Mouse (Mus musculus): Measurements from ENCODE around the gene Tmem107.

DNA sequence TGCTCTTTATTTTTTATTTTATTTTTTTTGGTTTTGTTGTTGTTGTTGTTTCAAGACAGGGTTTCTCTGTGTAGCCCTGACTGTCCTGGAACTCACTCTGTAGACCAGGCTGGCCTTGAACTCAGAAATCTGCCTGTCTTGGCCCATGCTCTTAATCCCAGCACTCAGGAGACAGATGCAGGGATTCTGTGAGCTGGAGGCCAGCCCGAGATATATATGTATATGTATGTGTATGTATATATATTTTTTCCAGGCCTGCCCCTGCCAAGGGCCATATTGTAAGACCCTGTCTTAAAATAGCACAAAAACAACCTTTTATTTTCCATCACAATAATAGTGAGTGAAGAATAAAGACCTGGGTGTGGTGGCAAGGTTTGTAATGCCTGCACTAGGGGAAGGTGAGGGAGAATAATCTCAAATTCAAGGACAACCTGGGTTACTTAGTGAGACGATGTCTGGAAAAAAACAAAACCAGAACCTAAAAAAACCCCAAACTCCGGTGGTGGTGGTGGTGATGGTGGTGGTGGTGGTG lies 5.1 kb upstream of the Tmem107 start:
- no peak for TF ChIP-seq CTCF (IDR thresholded peaks at IDR 0.05; ENCODE audit: low read depth, low read length)
- no peak for TF ChIP-seq TAL1 (conservative IDR thresholded peaks at IDR 0.05; ENCODE audit: low read depth, low read length)
- TF ChIP-seq POLR2AphosphoS5 (IDR thresholded peaks at IDR 0.05; ENCODE audit: insufficient replicate concordance, low read depth, low read length) = no peak
- no peak for TF ChIP-seq GATA1 (IDR thresholded peaks at IDR 0.05; ENCODE audit: borderline replicate concordance, low read length)
- TF ChIP-seq GATA2 (IDR thresholded peaks at IDR 0.05; ENCODE audit: borderline replicate concordance, low read depth, low read length) = no peak
